Mouse (Mus musculus): ENCODE data around the gene Arrdc2. TPM values are rescaled to one million over a fixed set of nuclear protein-coding genes. Genes with fewer than 3 reads are reported as not detected.

Arrdc2 gene
- polyA plus RNA-seq, 1 experiment = 17.1 TPM

GRCm38 (mm10) chr8:70869601-70870041 is 30.1 kb upstream of the Arrdc2 start:
- H3K4me3 ChIP-seq (ENCODE audit: control insufficient read depth, low read depth, low read length) = peak overlapping the region; percentile 72
- H3K36me3 ChIP-seq (ENCODE audit: control insufficient read depth, insufficient read depth, low read length) = no peaks in the 10 kb centered on the region
- H3K27me3 ChIP-seq (ENCODE audit: control insufficient read depth, insufficient read depth, low read length) = no peaks in the 10 kb centered on the region
- TF ChIP-seq CTCF (IDR thresholded peaks at IDR 0.05; ENCODE audit: control insufficient read depth, insufficient read depth, insufficient replicate concordance, low read depth, low read length) (peak; percentile 80; the same call in 1 of the 2 replicates), POLR2A (IDR thresholded peaks at IDR 0.05; ENCODE audit: control insufficient read depth, low read depth, low read length) (0 out of 2 replicates have a peak, but pooled peaks have one; percentile 14)
- H3K27ac ChIP-seq (ENCODE audit: control insufficient read depth, insufficient read depth, low read depth, low read length) = no peak overlapping the region
- peaks cover 29% of the 10 kb centered on the region for H3K4me1 ChIP-seq (ENCODE audit: control insufficient read depth, insufficient read depth, low read length)

GRCm38 (mm10) chr8:70869199-70869571 is 29.7 kb upstream of the Arrdc2 start:
- TF ChIP-seq POLR2A (IDR thresholded peaks at IDR 0.05; ENCODE audit: control insufficient read depth, low read depth, low read length) (no peak), CTCF (IDR thresholded peaks at IDR 0.05; ENCODE audit: control insufficient read depth, insufficient read depth, insufficient replicate concordance, low read depth, low read length) (no peak)
- H3K4me3 ChIP-seq (ENCODE audit: control insufficient read depth, low read depth, low read length) = peak overlapping the region; percentile 72
- H3K4me1 ChIP-seq (ENCODE audit: control insufficient read depth, insufficient read depth, low read length) = peaks cover 30% of the 10 kb centered on the region
- peak overlapping the region; percentile 23; the same call in 1 of the 2 replicates for H3K27ac ChIP-seq (ENCODE audit: control insufficient read depth, insufficient read depth, low read depth, low read length)
- peaks cover under 1% of the 10 kb centered on the region; the same call in 1 of the 2 replicates for H3K27me3 ChIP-seq (ENCODE audit: control insufficient read depth, insufficient read depth, low read length)
- no peaks in the 10 kb centered on the region for H3K36me3 ChIP-seq (ENCODE audit: control insufficient read depth, insufficient read depth, low read length)

GRCm38 (mm10) chr8:70868559-70869198 is 29.2 kb upstream of the Arrdc2 start:
- no peaks in the 10 kb centered on the region for H3K36me3 ChIP-seq (ENCODE audit: control insufficient read depth, insufficient read depth, low read length)
- H3K4me1 ChIP-seq (ENCODE audit: control insufficient read depth, insufficient read depth, low read length) = peaks cover 35% of the 10 kb centered on the region
- peaks cover 2% of the 10 kb centered on the region; the same call in 1 of the 2 replicates for H3K27me3 ChIP-seq (ENCODE audit: control insufficient read depth, insufficient read depth, low read length)
- H3K27ac ChIP-seq (ENCODE audit: control insufficient read depth, insufficient read depth, low read depth, low read length) = peak overlapping the region; percentile 23; the same call in 1 of the 2 replicates
- H3K4me3 ChIP-seq (ENCODE audit: control insufficient read depth, low read depth, low read length) = peak overlapping the region; percentile 72
- TF ChIP-seq POLR2A (IDR thresholded peaks at IDR 0.05; ENCODE audit: control insufficient read depth, low read depth, low read length) = no peak
- TF ChIP-seq CTCF (IDR thresholded peaks at IDR 0.05; ENCODE audit: control insufficient read depth, insufficient read depth, insufficient replicate concordance, low read depth, low read length) = no peak

- Histone ChIP-seq H3K4me3 (ENCODE audit: control insufficient read depth, low read depth, low read length) (no peak overlapping the region), H3K27ac (ENCODE audit: control insufficient read depth, insufficient read depth, low read depth, low read length) (no peak overlapping the region)
Measured at GRCm38 (mm10) chr8:70866566-70866965, 27.0 kb upstream of the Arrdc2 start.

GRCm38 (mm10) chr8:70866001-70866520 is 26.5 kb upstream of the Arrdc2 start:
- no peak overlapping the region for H3K27ac ChIP-seq (ENCODE audit: control insufficient read depth, insufficient read depth, low read depth, low read length)
- peak overlapping the region; percentile 83 for H3K4me3 ChIP-seq (ENCODE audit: control insufficient read depth, low read depth, low read length)
- H3K4me1 ChIP-seq (ENCODE audit: control insufficient read depth, insufficient read depth, low read length) = peaks cover 45% of the 10 kb centered on the region
- TF ChIP-seq CTCF (IDR thresholded peaks at IDR 0.05; ENCODE audit: control insufficient read depth, insufficient read depth, insufficient replicate concordance, low read depth, low read length) (no peak), POLR2A (IDR thresholded peaks at IDR 0.05; ENCODE audit: control insufficient read depth, low read depth, low read length) (no peak)
- no peaks in the 10 kb centered on the region for H3K36me3 ChIP-seq (ENCODE audit: control insufficient read depth, insufficient read depth, low read length)
- H3K27me3 ChIP-seq (ENCODE audit: control insufficient read depth, insufficient read depth, low read length) = peaks cover 2% of the 10 kb centered on the region

More at GRCm38 (mm10) chr8:70866566-70866965, 27.0 kb upstream of the Arrdc2 start:
- H3K4me1 ChIP-seq (ENCODE audit: control insufficient read depth, insufficient read depth, low read length) = peaks cover 45% of the 10 kb centered on the region
- no peaks in the 10 kb centered on the region for H3K36me3 ChIP-seq (ENCODE audit: control insufficient read depth, insufficient read depth, low read length)
- H3K27me3 ChIP-seq (ENCODE audit: control insufficient read depth, insufficient read depth, low read length) = peaks cover 2% of the 10 kb centered on the region
- TF ChIP-seq CTCF (IDR thresholded peaks at IDR 0.05; ENCODE audit: control insufficient read depth, insufficient read depth, insufficient replicate concordance, low read depth, low read length) (no peak), POLR2A (IDR thresholded peaks at IDR 0.05; ENCODE audit: control insufficient read depth, low read depth, low read length) (no peak)

- Histone ChIP-seq H3K4me1 (ENCODE audit: control insufficient read depth, insufficient read depth, low read length) (peaks cover 45% of the 10 kb centered on the region), H3K4me3 (ENCODE audit: control insufficient read depth, low read depth, low read length) (peak overlapping the region; percentile 83), H3K36me3 (ENCODE audit: control insufficient read depth, insufficient read depth, low read length) (no peaks in the 10 kb centered on the region), H3K27ac (ENCODE audit: control insufficient read depth, insufficient read depth, low read depth, low read length) (no peak overlapping the region), H3K27me3 (ENCODE audit: control insufficient read depth, insufficient read depth, low read length) (peaks cover 2% of the 10 kb centered on the region)
- TF ChIP-seq CTCF (IDR thresholded peaks at IDR 0.05; ENCODE audit: control insufficient read depth, insufficient read depth, insufficient replicate concordance, low read depth, low read length) = no peak
Measured at GRCm38 (mm10) chr8:70865350-70866000, 26.0 kb upstream of the Arrdc2 start.

GRCm38 (mm10) chr8:70864712-70865221 is 25.2 kb upstream of the Arrdc2 start:
- peaks cover 45% of the 10 kb centered on the region for H3K4me1 ChIP-seq (ENCODE audit: control insufficient read depth, insufficient read depth, low read length)
- H3K27me3 ChIP-seq (ENCODE audit: control insufficient read depth, insufficient read depth, low read length) = peaks cover 2% of the 10 kb centered on the region
- H3K4me3 ChIP-seq (ENCODE audit: control insufficient read depth, low read depth, low read length) = peak overlapping the region; percentile 83
- no peaks in the 10 kb centered on the region for H3K36me3 ChIP-seq (ENCODE audit: control insufficient read depth, insufficient read depth, low read length)
- no peak for TF ChIP-seq POLR2A (IDR thresholded peaks at IDR 0.05; ENCODE audit: control insufficient read depth, low read depth, low read length)
- no peak for TF ChIP-seq CTCF (IDR thresholded peaks at IDR 0.05; ENCODE audit: control insufficient read depth, insufficient read depth, insufficient replicate concordance, low read depth, low read length)
- H3K27ac ChIP-seq (ENCODE audit: control insufficient read depth, insufficient read depth, low read depth, low read length) = no peak overlapping the region
